Mouse (Mus musculus) right cerebral cortex, adult 2 months (tissue): ENCODE results near the gene Rnf114.

ENCODE experiments used
- DNase-seq, 2 experiments: peaks; one replicate each; pipeline ENCODE4 v3.0.0; 2021 to 2022; ENCODE audit warnings: low spot score in 2 of 2

The Rnf114 gene

DNA sequence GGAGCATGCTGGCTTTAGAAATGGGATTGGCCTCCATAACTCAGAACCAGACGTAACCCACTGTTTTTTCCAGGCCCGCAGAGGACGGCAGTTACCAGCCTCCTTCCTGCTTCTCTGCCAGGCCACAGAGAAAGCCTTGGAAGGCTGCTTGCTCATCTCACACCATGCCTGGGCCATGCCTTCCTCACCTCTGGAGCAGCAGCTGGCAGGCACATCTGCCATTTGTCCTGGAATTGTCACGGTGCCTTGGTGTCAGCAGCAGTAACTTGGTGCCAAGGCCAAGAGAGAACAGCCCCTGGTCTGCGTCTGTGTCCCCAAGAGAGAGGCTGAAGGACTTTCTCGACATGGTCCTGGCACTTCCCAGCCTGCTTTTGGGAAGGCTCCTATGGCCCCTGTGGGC is 18.2 kb upstream of the Rnf114 start:
- no peak for DNase-seq

DNA sequence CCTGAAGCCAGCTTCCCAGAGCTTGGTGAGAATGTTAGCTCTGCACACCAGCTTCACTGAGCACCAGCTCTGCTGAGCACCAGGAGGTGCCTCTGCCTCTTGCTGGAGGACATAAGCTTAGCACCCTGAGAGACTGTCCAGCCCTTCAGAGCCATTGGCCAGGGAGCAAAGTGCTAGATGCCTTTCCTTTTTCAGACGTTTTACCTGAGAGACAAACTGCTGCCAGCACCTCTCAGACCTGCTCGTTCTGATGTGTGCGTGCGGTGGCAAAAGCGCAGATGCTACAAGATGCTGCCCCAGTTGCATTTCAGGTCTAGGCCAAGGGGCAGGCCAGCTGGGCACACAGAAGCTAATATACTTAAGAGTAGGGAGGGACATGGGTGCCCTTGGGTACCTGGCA is 16.8 kb upstream of the Rnf114 start:
- DNase-seq, result no peak

DNA sequence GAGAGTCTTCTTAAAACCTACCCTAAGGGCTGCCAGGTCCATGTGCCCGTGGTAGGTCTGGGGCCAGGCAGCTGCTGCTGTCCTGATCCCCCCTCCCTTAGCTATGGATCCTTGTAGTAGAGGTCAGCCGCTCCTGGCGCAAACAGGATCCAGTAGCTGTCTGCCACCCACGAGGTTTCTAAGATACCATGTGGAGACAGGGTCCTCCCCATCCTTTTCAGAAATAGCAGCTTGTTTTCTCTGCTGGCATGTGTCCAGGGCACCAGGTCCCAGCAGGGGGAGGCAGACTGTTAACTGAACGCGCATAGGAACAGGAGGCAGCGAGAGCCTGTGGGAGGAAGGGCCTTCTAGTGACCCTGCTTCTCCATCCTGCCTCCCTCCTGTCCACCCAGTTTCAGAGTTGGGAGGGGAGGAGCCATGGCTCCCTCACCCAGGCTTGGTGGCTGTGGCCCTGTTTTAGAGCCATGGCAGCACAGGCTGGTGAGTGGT is 16.2 kb upstream of the Rnf114 start:
- DNase-seq, result peak; percentile 68 to 73

DNA sequence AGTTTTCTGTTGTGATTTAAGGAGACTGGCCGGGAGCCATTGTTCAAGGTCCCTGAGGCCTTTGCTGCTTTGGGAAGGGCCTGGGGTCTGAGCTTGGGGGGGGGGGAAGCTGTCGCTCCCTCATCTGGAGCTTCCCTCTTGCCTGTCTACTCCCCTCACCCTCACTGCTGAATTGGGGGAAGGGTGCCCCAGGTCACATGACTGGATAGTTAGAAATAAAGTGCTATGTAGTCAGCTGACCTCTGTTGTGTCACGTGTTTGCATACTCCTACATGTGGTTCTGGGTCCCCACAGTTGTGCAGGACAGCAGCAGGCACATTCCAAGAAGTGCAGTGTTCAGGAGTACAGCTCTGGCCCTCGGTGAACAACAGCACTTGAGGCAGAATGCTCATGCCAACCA is 15.7 kb upstream of the Rnf114 start:
- DNase-seq, result no peak

DNA sequence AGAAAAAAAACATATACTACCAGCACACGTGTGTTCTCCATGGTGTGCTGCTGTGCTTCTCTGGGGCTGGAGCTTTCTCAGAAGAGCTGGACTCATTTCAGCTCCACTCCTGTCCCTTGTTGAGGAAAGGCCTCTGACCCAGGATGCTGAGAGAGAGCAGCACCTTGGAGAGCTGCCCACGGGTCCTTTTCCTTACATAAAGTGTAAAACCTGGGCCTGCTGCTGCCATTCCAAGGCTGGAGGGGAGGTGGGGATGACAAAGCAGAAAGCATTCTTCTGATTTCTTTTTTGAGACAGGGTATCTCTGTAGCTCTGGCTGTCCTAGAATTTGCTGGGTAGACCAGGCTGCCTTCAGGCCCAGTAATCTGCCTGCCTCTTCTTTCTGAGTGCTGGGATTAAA is 14.3 kb upstream of the Rnf114 start:
- no peak for DNase-seq

DNA sequence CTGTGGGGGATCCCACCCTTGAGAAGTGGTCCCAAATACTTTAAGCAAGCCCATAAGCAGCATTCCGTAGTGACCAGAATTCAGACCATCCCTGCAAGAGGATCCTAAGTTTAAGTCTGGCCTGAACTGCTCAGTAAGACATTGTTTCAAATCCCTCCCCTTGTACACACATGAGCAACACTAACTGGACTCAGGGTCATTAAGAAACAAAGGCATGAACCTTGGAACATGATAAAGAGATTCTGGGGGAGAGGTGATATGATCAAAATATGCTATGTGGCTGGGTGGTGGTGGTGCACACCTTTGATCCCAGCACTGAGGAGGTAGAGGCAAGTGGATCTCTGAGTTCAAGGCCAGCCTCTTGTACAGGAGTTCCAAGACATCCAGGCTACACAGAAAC is 12.9 kb upstream of the Rnf114 start:
- no peak for DNase-seq

DNA sequence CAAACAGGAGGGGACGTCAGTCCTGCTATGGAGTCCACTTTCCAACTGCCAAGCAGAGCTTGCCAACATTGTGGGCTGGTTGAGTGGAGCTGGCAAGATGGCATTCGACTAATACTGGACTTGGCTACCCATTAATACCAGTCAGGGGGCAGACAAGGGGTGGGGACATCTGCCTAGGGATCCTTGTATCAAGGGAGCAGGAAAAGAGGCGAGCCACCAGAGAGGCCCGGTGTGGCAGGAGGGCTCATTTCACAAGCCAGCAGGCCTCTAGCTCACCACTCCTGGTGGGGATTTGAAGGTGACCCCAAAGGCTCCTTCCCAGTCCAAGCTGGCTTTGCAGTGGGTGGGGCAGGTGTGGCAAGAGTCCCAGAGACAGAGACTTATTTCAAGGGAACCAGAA is 9.8 kb upstream of the Rnf114 start:
- no peak for DNase-seq

DNA sequence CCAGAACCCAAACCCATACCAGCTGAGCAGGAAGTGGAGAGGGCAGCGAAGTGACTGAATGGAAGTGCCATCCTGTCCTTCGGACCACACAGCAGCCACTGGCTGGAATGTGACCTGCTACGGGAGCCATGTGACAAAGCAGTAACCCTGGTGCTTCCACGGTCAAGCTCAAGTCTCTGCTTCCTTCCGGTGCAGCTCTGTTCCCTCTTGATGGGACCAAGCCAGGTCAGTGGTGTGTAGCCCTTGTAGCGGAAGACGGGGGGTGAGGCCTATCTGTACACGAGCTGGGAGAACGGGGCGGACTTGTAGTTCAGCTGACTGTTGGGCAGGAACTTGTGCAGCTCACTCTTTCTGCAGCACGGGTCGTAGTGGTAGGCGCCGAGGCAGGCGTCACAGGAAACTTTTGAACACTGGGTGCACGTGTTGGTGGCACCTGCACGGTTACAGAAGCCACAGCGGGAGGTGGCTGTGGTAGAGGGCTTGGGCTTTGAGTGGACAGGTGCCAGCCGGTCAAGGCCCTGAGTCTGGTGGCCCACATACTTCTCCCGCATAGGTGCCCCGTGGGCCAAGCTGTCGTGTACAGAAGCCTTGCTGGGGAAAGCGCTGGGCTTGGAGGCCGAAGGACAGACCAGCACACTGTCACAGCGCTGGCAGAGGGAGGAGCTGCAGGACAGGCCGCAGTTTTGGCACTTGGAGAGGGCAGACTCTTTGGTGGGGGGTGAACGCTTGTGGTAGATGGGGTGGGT is 9.2 kb upstream of the Rnf114 start:
- no peak for DNase-seq

DNA sequence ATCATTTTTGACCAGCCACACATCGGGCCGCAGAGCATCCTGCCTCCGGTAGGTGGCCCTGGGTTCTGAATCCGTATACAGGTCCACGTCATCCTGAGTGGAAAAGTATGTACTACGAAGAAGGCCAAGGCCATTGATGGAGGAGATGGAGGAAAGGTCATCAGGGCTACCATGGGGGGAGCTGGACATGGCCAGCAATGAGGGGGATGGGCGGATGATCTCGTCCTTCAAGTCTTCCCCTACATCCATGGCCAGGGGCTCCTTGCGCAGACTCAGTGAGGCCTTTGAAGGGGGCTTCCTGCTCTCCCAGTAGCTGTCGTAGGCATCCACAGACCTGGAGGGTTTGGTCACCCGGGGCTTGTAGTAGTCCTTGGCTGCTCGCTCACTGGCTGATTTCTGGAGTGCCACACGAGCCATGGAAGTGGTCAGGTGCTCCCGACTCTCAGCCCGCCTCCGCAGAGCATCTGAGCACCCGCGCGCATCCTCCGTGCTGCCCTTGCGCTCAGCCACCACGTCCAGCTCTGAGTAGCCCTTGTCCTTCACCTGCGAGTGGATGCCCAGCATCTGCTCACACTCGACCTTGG is 8.5 kb upstream of the Rnf114 start:
- DNase-seq, result no peak

DNA sequence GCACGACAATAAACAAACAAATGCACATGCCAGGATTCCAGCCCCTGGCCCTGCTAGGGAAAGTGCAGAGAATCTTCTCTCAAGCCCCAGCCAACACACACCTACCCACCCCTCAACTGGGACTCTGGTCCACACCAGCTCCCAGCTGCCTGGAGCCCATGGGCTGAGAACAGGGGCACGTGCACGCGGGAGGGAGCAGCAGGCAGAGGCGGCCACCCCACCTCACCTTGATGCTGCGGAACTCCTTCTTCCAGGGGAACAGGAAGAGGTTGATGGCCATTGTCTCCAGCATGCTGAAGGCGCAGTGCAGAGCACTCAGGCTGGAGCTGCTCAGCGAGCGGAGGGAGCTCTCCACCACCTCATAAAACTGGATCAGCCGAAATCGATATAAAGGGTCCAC is 7.5 kb upstream of the Rnf114 start:
- no peak for DNase-seq

DNA sequence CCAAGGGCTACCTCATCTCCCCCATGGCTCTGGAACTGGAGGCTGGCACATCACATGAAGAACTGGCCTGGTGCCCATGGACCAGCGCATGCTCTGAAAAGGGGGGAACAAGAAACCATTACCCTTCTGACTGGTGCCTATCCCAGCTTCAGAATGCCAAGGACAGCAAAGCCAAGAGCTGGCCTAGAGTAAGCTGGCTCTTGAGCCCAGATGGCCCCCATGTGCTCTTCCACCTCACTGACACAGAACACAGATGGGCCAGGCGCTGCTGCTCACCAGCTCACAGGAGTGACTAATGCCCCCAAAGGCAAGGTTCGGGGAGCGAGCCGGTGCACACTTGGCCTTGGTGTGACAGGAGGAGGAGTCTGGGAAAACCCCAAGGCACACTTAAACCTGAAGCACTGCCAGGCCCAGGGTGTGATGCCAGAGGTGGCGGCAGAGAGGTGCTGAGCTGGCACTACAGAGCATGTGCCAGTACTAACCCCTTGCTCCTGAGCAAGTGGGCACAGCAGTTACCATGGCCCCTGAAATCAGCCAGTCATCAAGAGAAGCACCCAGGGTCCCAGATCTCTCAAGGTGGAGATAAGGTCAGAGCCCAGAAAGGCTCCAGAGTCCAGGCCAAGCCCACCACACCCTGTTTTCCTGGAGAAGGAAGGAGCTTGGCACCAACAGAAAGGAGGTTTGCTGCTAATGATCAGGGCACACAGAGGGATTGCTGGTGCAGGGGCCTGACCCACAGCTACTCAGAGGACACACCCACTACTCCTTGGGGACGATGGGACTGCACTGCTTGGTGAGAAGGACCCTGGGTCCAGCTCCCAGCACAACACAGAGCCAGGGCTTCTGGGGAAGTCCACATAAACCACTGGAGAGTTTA is 6.7 kb upstream of the Rnf114 start:
- DNase-seq, result no peak

DNA sequence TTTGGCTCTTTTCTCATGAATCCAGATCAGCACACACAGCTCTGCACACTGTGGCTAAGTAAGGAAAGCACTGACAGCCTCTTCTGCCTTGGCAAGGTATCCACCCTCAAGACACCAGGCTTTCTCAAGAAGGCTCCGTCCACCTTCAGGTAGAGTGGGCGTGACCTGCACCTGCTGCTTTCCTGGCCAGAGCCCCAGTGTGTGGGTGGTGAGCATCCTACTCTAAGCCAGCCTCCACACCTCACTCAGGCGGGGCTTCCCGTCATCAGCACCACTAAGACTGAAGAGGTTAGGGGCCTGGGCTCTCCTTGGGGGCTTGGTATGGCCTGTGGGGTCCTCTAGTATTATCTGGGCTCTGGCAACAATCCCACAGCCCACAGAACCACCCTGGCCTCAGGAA is 5.9 kb upstream of the Rnf114 start:
- no peak for DNase-seq

DNA sequence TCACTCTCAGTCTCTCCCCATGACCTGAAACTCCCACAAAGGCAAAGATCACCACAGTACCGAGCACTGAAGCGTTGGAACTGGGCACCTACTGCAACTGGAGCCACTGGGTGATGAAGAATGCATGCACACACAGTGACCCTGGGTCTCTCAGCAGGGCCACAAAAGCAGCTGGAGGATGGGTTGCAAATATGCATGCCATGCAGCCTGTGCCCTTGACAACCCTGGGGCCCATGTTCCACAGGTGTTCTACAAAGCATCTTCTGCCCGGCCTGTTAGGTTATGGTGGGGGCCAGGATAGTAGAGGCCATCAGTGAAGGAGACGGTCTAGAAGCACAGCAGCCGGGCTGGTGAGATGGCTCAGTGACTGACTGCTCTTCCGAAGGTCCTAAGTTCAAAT is 4.9 kb upstream of the Rnf114 start:
- DNase-seq, result no peak

DNA sequence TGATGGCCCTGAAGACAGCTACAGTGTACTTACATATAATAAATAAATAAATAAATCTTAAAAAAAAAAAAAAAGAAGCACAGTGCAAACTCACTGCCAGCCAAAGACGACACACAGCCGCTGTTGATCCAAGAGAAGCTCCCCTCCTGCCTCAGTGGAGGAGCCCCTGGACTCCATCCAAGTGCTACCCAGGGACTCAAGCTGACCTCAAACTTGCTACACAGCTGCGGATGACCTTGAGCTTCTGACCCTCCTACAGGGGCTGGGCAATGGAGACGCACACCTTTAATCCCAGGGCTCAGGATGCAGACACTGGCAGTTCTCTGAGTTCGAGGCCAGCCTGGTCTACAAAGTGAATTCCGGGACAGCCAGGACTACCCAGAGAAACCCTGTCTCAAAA is 4.5 kb upstream of the Rnf114 start:
- DNase-seq, result no peak

DNA sequence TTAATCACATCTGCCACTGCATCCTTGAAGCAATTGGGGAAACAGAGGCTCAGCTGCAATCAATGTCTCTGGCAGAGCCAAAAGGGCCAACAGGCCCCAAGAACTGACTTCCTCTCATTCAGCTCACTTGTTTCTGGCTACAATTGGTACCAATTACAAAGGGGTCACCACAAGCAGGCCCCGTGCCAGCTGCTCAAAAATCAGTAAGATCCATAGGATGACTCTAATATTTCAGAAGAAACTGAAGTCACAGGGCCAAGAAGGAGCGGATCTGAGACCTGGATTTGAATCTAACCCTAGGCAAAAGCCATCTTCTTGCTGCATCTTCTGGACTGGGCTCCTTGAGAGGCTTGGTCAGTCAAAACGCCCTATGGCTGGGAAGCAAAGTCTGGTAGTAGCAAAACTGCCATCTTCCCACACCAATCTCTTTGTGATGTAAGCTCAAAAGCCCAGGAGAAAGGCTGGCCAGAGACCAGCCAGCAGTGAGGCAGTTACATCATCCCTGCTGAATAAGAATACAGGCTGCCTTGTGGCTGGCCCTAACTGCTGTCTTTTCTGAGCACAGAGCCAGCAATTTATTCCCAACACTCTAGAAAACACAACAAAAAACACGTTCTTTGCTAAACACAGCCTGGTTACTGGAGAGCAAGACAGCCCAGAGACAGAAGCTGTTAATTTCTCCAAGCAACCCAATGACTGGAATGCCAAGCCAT is 1.5 kb upstream of the Rnf114 start:
- peak; percentile 66 to 75 for DNase-seq

DNA sequence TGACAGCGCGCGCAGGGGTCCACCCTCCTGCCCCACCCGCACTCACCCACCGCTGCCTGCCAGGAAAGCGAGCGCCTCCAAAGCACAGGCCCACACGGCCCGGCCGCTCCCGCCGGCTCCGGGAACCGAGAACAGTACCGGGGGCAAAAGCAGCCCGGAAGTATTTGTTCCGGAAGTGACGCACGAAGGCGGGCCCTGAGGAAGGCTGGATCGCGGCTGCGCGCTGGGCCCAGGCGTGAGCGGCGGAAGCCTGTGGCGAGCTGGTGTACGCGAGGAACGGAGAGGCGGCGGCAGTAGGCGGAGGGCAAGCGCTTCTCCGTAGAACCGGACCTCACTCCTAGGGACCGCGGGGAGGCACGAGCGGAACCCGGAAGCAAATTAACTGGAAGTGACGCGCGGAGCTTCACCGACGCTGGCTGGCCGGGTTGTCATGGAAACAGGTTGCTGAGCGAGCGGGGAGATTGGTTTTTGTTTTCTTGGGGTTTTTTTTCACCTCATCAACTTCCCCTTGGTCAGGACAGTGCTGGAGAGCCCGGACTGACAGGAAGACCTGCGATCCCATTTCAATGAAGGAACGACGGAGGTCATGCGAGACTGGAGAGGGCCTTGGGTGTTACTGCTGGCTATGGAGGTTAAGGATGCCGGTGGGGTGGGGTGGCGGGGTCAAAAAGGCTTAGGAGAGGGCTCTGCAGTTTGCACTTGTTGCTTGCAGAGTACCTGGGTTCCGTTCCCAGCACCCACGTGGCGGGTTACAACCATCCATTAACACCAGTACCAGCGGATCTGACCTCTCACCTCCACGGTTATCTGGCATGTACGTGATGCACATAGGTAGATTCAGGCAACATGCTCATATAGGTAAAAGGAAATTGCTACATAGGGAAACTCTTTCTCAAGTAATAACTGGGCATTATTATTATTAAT is 530 bp downstream of the Rnf114 start, which contains the start of gene Spata2:
Gene Spata2 (minus strand): TSS at position 175 of the 924 bp plus-strand sequence.
- peak; percentile 95 to 96 for DNase-seq

DNA sequence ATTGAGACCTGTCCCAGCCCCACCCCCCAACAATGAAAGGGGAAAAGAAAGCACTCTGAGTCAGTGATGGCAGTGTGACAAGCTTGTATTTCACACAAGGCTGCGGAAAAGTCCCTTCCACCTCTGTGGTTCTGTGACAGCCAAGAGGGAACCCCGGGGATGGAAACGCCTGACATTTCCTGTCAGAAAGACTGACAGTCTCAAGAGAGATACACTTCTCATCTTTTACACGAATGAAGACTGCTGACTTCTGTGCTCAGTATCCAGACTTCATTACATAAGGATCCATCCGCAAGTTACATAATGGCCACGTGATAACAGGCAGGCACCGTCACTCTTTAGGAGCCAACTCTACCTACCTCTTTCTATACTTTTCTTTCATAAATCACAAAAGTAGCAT is 4.0 kb downstream of the Rnf114 start:
- peak; percentile 46 to 55 for DNase-seq

DNA sequence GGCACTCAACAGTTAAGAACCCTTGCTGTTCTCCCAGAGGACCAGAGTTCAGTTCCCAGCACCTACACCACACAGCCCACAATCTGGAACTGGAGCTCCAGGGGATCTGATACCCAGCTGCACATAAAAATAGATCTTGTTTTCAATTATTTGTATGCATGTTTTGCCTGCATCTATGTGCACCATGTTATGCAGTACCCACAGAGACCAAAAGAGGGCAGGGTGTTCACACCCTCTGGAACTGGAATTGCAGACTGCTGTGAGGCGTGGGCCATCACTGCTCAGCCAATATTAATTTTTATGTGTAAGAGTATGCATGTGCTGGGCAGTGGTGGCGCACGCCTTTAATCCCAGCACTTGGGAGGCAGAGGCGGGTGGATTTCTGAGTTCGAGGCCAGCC is 4.8 kb downstream of the Rnf114 start:
- no peak for DNase-seq

DNA sequence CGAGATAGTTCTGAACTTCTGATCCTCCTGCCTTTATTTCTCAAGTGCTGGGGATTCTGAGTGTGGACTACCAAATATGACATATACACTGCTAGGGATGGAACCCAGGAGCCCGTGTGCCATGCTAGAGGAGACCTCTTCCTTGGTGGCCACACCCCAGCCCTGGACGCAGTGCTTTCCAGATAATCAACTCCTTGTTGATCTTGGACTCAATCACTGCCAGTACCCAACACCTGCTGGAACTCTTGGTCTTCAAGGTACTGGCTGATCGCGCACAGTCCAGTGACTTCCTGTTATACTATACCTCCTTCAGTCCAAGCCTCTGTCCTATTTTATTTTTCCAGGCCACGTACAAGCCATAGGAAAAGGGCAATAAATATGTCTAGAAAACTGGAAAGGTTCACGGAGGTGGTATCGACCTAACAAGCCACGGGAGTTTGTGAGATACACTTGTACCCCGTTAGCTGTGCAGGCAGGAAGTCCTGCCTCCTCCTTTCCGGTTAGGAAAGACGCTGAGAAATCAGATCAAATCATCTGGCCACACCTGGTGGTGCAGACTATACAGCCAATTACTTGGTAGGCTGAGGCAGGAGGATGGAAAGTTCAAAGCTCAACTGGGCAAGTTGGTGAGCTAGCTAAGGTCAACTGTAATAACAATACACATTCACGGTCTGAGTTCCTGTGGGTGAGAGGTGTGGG is 10.3 kb downstream of the Rnf114 start:
- DNase-seq, result no peak

DNA sequence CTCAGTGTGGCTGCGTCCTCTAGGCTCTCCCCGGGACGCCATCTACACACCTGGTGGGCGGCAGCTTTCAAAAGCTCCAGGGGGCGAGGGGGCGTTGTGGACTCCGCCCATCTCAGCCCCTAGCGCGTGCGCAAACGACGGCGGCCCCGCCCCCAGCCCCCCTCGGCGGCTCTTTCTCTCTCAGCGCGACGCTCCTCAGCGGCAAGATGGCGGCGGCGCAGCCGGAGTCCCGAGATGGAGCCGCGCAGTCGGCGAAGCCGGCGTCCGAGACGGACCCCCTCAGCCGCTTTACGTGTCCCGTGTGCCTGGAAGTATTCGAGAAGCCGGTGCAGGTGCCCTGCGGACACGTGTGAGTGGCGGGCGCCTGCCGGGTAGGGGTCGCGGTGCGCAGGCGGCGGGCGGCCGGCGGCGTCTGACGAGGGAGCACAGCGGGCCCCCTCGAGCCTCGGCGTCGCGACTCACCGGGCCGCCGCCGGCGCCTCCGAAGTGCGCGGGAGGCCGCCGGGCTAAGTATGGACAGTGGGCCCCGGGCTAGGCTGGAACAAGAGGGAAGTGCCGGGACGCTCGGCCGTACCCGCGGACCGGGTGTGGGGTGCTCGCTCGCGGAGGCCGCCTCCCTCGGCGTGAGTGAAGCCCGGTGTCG is 10.9 kb downstream of the Rnf114 start:
- peak; percentile 88 to 89 for DNase-seq
